Mouse (Mus musculus) C2C12 (cell line): ENCODE data around the gene Bace1. TPM values are rescaled to one million over a fixed set of nuclear protein-coding genes. Genes with fewer than 3 reads are reported as not detected.

Experiments used
- H3K27me3 ChIP-seq: one replicate; pipeline ENCODE4 v1.6.1; 2011; ENCODE audit not compliant: control insufficient read depth, insufficient read depth, insufficient read length
- H3K36me3 ChIP-seq: one replicate; pipeline ENCODE4 v1.6.1; 2011; ENCODE audit not compliant: control insufficient read depth, insufficient read depth
- H3K4me3 ChIP-seq: one replicate; pipeline ENCODE4 v1.5.1; 2011; ENCODE audit warnings: mild to moderate bottlenecking, control low read depth; ENCODE audit not compliant: poor library complexity, insufficient read depth, severe bottlenecking
- H3K79me2 ChIP-seq: one replicate; pipeline ENCODE4 v1.6.1; 2011; ENCODE audit not compliant: control insufficient read depth, insufficient read depth
- H3K79me3 ChIP-seq: one replicate; pipeline ENCODE4 v1.6.1; 2011; ENCODE audit warnings: low read depth, control low read depth
- H3ac ChIP-seq: one replicate; pipeline ENCODE3; 2011; ENCODE audit warnings: low read depth; ENCODE audit not compliant: control insufficient read depth, insufficient read length
- CEBPB ChIP-seq: IDR thresholded peaks from one replicate; pipeline ENCODE4 v1.6.1; 2011; ENCODE audit warnings: low read depth, mild to moderate bottlenecking, control low read depth, moderate library complexity
- CTCF ChIP-seq: IDR thresholded peaks from one replicate; pipeline ENCODE4 v1.5.1; 2011; ENCODE audit not compliant: control insufficient read depth, insufficient read depth, insufficient read length
- FOSL1 ChIP-seq: IDR thresholded peaks from one replicate; pipeline ENCODE4 v1.8.0; 2011; ENCODE audit warnings: mild to moderate bottlenecking, low read length; ENCODE audit not compliant: poor library complexity, insufficient read depth, severe bottlenecking
- MAX ChIP-seq: IDR thresholded peaks from one replicate; pipeline ENCODE4 v1.6.1; 2011; ENCODE audit warnings: mild to moderate bottlenecking, control low read depth
- MYOD1 ChIP-seq: IDR thresholded peaks from one replicate; pipeline ENCODE4 v1.6.1; 2011; ENCODE audit warnings: low read depth; ENCODE audit not compliant: control insufficient read depth, insufficient read length
- MYOG ChIP-seq: IDR thresholded peaks from one replicate; pipeline ENCODE4 v1.6.1; 2011; ENCODE audit not compliant: control insufficient read depth, insufficient read length; ENCODE audit errors: extremely low read depth
- USF1 ChIP-seq: IDR thresholded peaks from one replicate; pipeline ENCODE4 v1.6.1; 2011; ENCODE audit warnings: low read depth, mild to moderate bottlenecking, control low read depth, moderate library complexity
- polyA plus RNA-seq: library from polyadenylated mRNA; unstranded; fragments of >200 nt; fragmentation: generic; extraction: Trizol; gene quantifications from one replicate; pipeline ENCODE4 v1.2.1, GENCODE M21; 2012; ENCODE audit warnings: missing spikeins

The Bace1 gene
- polyA plus RNA-seq, 1 experiment: 9.9 TPM

GRCm38 (mm10) chr9:45829107-45829506 lies 9.3 kb upstream of the Bace1 start:
- no peak for TF ChIP-seq MYOD1
- TF ChIP-seq CEBPB: no peak
- TF ChIP-seq CTCF: peak; percentile 79
- no peak for TF ChIP-seq MYOG
- no peak for TF ChIP-seq FOSL1
- TF ChIP-seq USF1: no peak
- H3K79me3 ChIP-seq: no peaks in the 10 kb centered on the region
- H3K27me3 ChIP-seq: no peaks in the 10 kb centered on the region
- H3K4me3 ChIP-seq: no peak overlapping the region
- peaks cover 7% of the 10 kb centered on the region for H3K79me2 ChIP-seq
- H3ac ChIP-seq: no peak overlapping the region
- no peaks in the 10 kb centered on the region for H3K36me3 ChIP-seq

- TF ChIP-seq MAX (no peak), MYOD1 (no peak), CEBPB (no peak), FOSL1 (no peak), MYOG (no peak), USF1 (no peak), CTCF (no peak)
- Histone ChIP-seq H3K79me2 (peaks cover 2% of the 10 kb centered on the region), H3K4me3 (no peak overlapping the region), H3ac (no peak overlapping the region), H3K27me3 (no peaks in the 10 kb centered on the region), H3K36me3 (no peaks in the 10 kb centered on the region), H3K79me3 (no peaks in the 10 kb centered on the region)
These were observed 5.5 kb upstream of the Bace1 start for GRCm38 (mm10) chr9:45832898-45833297.

DNA sequence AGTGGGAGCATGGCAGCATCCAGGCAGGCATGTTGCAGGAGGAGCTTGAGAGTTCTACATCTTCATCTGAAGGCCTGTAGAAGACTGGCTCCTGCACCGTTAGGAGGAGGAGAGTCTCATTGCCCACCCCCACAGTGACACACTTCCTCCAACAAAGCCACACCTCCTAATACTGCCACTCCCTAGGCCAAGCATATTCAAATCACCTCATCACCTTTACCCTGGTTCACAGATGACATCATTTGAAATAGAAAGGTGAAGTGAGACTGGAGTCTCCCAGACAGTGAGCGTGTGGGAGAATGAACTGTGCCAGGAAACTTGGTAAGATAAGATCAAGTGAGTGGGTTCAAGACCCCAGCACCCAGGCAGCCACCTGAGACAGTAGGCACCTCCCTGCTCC lies 4.9 kb upstream of the Bace1 start:
- no peak for TF ChIP-seq MAX
- TF ChIP-seq MYOG: no peak
- no peak for TF ChIP-seq CEBPB
- TF ChIP-seq FOSL1: no peak
- no peak for TF ChIP-seq CTCF
- TF ChIP-seq USF1: no peak
- TF ChIP-seq MYOD1: no peak

DNA sequence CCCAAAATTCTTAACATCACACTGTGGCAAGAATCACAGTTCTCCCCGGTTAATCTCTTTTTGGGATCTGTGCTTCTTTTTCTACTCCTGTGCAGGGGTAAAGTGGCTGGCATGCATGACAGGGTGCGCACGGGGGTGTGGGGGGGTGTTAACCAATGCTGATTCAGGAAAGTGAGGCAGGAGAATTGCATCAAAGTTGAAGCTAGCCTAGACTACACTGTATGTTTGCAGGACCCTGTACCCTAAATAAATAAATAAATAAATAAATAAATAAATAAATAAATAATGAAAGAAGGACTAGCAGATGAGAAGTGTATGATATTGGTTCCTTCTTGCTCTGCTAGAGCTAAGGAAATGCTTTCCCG lies 329 bp upstream of the Bace1 start:
- Histone ChIP-seq H3K79me3 (peaks cover 28% of the 10 kb centered on the region), H3K27me3 (no peaks in the 10 kb centered on the region), H3ac (no peak overlapping the region), H3K36me3 (no peaks in the 10 kb centered on the region), H3K79me2 (peaks cover 46% of the 10 kb centered on the region), H3K4me3 (peak overlapping the region; percentile 61)
- TF ChIP-seq CEBPB (no peak), MYOD1 (no peak), CTCF (no peak), FOSL1 (no peak), USF1 (no peak), MAX (no peak), MYOG (no peak)

More for the DNA sequence above, 4.9 kb upstream of the Bace1 start:
- Histone ChIP-seq H3K79me2 (peaks cover 1% of the 10 kb centered on the region), H3K79me3 (no peaks in the 10 kb centered on the region), H3ac (no peak overlapping the region), H3K27me3 (no peaks in the 10 kb centered on the region), H3K4me3 (no peak overlapping the region), H3K36me3 (no peaks in the 10 kb centered on the region)

DNA sequence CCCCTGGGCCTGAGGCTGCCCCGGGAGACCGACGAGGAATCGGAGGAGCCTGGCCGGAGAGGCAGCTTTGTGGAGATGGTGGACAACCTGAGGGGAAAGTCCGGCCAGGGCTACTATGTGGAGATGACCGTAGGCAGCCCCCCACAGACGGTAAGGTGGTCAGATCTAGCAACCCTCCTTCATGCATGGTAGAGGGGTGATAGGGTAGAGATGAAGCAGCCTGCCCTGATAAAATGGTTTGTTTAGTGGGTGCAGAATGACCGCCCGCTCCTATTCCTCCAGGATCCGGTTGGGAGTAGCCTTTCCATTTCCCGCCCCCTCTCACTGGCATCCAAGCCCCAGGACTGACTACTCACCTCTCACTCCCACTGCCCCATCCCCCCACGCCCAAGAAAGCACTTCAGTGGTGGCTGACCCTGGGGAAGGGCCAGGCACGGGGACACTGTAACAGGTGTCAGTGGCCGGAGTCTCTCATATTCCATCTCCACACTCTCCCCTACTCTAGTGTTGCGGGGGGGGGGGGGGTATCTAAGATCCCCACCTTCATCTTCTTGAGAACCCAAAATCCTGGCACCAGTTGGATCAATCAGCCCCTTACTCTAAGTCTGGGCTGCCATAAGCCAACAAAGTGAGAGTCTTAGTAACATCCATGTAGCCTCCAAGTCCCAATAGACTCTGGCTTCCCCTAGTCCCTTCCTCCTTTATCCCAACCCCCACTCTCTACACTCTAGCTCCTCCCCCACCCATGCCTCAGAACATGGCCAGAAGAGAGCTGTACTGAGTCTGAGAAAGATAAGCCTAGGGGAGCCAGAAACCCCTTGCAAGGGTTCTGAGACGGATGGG lies 980 bp downstream of the Bace1 start:
- H3K79me3 ChIP-seq: peaks cover 36% of the 10 kb centered on the region
- peak overlapping the region; percentile 83 for H3ac ChIP-seq
- H3K4me3 ChIP-seq: peak overlapping the region; percentile 61
- no peaks in the 10 kb centered on the region for H3K36me3 ChIP-seq
- TF ChIP-seq USF1 (no peak), FOSL1 (no peak), MAX (no peak), CTCF (no peak), MYOD1 (no peak), MYOG (no peak), CEBPB (no peak)
- peaks cover 59% of the 10 kb centered on the region for H3K79me2 ChIP-seq
- no peaks in the 10 kb centered on the region for H3K27me3 ChIP-seq
